Mouse (Mus musculus): ENCODE results near the gene Efcab2. TPM values are rescaled to one million over a fixed set of nuclear protein-coding genes. Genes with fewer than 3 reads are reported as not detected.
"Not testable (repeated sequence)": the region's sequence is repeated elsewhere in the genome, so short reads cannot be mapped to it uniquely, and the experiment has no call there.

Gene Efcab2
- total RNA-seq, 2 experiments from 2014 or later = 4.8 to 10.0 TPM

DNA sequence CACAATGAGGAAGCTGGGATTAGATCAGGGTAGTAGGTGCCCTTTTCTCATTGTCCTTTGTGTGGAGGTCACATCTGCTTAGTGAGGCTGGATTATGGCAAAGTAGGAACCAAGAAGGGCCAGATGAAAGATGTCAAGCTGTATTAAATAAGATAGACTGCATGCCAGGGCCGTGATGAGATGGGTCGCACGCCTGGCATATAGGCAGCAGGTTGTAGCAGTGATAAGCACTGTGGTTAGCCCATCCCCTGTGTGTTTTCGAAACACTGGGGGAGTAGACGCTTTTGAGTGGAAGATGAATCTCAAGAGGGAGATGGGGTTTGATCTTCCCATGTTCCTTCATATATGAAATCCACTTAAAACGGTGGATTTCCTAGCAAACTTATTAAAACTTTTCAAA lies 3.9 kb upstream of the Efcab2 start:
- no peak for DNase-seq

DNA sequence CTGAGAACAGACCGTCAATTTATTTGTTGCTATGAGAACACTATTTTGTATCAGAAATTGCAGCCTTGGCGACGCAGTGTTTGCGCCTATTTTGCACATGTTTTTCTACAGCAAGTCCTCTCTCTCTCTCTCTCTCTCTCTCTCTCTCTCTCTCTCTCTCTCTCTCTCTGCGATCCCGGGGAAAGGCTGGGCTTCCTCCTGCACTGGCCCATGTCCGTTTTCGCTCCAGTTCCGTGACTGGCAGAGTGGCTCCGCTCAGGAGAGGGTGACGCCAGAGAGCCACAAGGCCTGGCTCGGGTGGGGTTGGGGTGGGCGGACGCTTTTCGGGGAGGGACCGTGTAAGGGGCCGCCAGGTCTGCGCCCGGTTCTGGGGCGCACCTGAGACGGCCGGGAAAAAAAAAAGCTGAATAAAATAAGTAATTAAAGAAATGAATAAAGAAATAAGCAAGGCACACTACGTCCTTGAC lies 407 bp upstream of the Efcab2 start:
- peak; percentile 73 for DNase-seq

DNA sequence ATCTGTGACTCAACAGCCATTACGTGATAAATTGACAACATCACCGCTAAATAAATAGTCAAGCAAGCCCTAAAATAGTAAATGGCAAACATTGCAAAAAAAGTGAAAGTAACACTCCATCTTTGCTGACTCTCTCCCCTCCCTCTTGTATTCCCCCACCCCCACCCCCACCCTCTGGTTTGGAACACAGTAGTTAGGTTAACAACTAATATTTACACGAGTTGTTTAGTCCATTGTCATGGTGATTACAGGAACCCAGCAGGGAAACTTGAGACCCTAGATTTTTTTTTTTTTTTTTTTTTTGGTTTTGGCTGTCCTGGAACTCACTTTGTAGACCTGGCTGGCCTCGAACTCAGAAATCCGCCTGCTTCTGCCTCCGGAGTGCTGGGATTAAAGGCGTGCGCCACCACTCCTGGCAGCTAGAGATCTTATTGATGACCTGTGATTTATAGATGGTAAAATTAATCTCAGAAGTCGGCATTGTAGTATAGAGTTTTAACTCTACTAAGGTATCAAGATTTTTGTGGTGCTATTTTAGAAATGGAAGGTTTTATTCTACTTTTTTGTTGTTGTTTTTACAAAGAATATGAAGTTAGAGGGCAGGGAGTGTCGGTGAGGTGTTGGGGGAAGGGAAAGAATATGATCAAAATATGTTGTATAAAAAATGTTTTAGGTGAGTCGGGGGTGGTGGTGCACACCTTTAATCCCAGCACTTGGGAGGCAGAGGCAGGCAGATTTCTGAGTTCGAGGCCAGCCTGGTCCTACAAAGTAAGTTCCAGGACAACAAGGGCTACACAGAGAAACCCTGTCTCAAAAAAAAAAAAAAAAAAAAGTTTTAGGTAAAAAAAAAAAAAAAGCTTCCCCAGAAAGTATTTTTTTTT lies 1.1 kb downstream of the Efcab2 start:
- no peak for DNase-seq

DNA sequence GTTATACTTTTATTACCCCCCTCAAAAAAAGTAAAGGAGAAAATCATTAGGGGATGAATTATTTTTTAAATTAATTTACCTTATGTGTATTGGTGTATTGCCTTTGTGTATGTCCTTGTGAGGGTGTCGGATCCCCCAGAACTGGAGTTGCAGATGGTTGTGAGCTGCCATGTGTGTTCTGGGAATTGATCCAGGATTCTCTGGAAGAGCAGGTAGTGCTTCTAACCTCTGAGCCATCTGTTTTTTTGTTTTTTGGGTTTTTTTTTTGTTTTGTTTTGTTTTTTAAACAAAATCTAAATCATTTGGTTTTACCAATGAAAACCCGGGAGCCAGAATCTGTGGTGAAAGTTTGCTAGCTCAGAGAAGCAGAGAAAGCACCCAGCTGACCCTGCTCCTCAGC lies 1.8 kb downstream of the Efcab2 start:
- DNase-seq = no peak

DNA sequence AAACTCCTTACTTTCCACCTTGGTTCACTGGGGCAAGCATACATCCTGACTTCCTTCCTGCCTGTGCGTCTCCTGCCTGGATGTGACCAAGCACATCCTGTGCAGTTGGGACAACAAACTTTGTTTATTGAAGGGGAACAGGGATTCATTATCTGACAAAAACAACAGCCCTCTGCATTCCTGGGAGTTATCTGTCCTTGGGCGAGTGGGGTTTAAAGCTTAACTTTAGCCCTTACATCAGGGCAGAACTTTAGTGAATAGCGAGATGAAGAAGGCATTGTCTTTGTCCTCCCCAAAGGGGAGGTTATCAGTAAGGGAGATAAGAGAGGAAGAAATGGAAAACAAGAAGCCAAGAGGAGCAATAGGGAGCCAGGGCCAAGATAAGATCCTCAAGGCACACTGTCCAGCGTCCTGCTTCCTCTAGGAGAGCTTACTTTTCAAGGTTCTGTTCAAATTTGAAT lies 3.0 kb downstream of the Efcab2 start:
- DNase-seq = no peak

DNA sequence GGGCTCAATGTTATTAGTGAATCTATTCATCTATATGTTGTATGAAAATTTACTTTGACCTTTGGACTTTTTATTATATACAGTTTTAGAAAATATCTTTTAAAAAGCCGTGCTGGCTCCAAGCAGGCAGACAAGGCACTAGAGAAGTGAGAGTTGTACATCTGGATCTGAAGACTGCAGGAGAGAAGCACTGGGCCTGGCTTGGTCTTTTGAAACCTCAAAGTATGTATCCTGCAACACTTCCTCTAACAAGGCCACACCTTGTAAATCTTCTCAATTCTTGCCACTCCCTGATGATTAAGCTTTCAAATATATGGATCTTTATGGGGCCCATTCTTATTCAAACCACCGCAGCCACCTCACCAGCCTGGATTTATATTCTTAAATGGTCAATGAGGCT lies 7.5 kb downstream of the Efcab2 start:
- DNase-seq = not testable (repeated sequence)

DNA sequence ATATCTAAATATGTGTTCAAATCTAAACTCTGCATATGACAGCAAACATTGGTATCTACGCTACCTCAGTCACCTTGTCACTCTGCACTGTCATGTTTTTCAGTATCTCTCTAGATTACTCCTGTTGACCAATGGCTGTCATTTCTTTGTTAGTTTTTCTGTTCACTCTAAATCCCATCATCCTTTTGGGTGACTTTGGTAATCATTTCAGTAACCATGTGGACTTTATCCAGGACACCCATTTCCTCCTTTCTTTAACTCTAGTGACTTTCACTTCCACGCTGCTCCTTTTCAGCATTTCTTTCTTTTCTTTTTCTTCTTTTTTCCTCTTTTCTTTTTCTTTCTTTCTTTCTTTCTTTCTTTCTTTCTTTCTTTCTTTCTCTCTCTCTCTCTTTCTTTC lies 13.7 kb downstream of the Efcab2 start:
- no peak for DNase-seq

DNA sequence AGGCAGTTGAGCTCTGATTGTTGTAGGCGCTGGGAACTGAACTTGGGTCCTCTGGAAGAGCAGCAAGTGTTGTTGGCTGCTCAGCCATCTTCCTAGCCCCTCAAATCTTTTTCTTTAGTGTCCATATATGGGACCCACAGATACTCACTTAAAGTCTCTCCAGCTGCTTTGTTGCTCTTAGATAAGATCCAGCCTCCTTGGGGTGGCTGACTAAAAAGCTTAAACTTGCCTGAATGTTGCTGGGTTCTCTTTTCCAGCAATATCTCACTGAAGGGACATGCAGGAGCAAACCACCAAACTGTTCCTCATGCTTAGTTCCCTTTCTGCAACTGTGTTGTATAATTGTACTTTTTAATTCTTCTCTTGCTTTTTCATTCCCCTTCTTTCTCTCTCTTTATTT lies 17.8 kb downstream of the Efcab2 start:
- DNase-seq = no peak

DNA sequence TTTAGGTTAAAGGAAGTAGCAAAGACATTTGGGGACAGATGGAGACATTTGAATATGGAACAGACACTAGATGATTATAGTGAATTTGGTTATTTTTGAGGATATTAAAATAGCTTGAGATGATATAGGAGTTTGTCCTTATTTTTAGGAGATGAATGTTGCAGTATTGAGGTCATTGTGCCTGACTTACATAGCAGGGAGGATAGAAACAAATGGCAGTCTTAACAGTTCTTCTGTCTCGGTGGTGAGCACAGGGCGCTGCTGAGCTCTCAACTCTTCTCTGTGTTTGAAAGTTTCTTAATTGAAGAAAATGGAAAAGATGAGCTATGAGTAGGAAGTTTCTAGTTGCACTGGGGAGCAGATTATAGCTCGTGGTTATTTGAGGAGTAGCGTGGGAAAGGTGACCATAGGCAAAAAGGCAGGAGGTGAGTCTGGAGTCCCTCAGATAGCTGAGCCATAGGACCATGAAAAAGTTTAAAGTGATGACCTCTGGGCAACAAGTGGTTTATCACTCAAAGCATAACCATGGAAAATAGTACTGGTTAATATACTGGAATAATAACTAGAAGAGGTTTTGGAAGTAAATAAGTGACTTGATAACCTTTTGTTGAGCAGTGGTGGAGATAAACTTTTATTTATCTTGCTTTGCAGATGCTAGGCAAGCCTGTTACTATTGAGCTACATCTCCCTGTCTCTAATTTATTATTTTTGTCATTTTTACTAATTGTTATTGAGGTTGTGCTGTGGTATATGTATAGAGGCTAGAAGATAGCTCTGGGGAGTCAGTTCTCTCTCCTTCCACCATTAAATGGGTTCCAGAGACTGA lies 25.9 kb downstream of the Efcab2 start:
- no peak for DNase-seq

DNA sequence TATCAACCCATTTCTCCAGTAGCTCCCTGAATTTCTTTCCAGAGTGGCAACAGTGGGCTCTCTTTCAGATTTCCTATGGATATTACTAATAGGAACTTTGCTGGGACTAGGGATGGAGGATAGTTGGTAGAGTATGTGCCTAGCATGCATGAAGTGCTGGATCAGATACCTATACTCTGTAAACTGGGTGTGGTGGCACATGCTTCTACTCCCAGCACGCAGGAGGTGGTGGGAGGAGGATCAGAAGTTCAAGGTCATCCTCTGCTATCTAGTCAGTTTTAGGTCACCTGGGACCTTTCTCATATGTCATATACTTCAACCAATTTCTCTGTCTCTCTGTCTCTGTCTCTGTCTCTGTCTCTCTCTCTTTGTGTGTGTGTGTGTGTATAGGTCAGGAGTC lies 27.7 kb downstream of the Efcab2 start:
- no peak for DNase-seq

DNA sequence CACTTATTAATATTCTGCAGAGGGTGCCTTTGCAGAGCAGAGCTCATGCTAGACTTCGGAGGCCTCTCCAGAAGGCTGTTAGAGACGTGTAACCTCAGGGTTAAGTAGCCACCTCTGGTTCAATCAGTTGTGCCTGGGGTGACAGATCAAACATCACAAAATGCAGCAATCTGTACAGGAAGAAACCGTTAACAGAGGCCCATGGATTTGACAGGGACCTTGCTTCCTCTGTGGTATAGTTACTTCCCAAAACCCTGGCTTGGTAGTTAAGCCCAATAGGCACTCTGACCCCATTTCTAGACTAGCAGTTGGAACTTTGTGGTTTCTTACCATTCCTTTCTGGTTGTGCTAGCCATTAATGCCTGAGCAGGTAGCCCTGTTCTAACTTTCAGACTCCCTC lies 38.5 kb downstream of the Efcab2 start:
- no peak for DNase-seq

DNA sequence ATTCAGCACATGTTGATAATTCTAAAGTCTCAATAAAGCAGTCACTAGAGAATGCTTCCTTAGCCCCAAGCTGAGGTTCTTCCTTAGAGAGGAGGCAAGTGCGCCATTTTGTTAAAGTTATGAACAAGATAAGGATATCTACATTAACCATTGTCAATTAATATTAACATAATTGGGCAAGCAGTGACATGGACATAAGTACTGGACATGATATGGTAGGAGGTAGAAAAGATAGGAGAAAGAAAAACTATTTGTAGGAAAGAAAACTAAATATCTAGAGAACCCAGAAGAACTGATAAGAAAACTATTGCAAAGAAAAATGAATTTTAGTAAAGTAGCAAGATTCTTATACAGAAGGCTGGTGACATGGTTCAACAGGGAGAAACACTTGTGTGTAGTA lies 41.2 kb downstream of the Efcab2 start:
- no peak for DNase-seq

DNA sequence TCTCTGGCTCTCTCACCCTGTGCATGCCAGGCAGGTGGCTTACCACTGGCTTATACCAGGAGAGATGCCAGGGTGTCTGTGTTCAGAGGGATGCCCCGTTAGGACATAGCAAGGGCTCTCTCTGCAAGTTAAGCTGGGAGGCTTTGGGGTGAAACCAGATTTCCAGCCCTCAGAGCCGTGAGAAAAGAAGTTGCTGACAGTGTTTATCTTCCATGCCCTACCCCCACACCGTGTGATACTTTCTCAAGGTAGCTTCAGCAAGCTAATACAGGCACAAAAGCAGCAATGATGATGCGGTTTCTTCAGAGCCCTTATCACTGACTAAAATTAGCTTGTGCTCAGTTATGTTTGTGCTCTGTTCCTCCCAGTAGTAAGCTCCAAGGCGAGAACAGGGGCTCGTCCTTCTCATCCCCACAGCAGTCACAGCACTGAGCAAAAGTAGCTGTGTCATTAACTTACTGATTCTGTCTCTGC lies 42.4 kb downstream of the Efcab2 start:
- DNase-seq = no peak

DNA sequence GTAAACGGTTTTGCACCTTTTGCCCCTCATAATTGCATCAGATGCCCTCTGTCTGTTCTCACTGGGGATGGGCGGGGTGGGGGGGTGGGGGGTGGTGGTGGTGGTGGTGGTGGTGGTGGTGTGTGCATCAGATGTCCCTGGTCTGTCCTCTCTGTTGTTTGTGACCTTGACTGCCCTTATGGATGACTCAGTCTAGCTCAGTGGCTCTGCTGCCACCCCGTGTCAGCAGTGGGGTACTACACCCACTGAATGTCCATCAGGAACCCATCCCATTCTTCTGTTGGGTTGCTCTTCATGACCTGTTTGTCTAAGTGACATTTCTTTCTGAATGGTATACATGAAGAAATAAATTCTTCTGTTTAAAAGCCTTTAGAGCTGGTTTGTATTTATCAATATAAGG lies 43.3 kb downstream of the Efcab2 start:
- peak; percentile 77 for DNase-seq

DNA sequence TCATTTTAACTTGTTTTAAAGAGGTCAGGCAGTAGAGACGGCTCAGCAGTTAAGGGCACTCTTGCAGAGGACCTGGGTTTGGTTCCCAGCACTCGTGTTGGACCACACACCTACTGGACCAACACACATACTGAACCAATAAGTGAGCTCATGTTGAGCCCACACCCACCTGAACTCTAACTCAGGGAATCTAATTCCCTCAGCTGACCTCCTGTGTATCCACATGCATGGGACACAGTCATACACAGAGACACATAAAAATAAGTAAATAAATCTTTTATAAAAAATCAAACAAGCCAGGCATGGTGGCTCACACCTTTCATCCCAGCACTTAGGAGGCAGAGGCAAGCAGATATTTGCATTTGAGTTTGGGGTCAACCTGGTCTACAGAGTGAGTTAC lies 44.0 kb downstream of the Efcab2 start:
- no peak for DNase-seq

DNA sequence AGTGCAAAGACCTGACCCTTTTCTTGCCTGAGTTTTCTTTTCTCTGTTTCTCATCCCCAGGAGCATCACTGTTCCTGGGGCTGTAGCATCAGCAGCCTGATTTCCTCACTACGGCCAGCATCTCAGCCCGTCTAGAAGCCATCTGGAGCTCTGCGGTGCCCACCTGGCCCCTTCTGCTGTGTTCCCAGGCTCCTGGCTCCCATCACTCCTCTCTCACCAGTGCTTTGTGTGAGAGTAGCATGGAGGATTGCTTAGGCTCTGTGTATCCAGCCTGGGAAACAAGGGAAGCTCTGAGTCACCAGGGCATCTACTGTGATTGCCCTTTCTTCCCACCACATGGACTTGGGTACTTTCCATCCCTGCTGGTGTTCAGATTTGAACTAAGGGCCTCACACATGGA lies 48.2 kb downstream of the Efcab2 start:
- DNase-seq = no peak

DNA sequence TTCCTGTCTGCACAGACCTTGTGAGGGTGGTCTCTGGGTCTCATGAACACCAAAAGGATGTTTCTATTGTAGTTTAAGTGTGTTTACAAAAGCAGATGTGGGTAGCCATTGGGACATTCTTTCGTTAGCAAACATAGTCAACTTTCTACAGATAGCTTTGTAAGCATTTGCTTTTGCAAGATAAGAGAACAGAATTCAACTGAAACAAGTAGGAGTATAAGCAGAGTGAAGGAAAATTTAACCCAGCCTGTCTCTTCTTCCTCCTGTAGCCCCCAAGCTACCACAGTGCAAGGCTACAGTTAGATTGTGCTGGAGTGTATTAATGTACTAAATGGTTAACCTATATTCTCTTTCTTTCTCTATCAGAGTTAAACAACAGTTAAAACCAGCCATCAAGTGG lies 49.2 kb downstream of the Efcab2 start:
- DNase-seq = no peak

DNA sequence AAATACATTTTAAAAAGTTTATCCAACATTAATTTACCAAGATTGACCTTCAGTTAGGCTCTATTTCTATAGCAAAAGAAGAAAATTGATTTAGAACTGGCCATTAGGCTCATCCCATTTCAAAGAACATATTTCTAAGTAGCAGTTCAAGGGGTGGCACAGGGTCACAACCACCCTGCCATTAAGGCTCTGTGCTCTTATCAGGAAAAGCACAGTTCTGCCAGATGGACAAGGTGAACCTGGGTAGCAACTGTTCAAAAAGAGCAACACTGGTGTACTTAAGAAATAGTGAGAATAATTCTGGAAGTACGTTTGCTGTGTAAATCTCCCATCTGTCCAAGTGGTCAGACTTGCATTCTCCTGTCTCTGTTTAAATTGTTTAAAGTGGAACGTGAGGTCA lies 52.1 kb downstream of the Efcab2 start:
- no peak for DNase-seq

DNA sequence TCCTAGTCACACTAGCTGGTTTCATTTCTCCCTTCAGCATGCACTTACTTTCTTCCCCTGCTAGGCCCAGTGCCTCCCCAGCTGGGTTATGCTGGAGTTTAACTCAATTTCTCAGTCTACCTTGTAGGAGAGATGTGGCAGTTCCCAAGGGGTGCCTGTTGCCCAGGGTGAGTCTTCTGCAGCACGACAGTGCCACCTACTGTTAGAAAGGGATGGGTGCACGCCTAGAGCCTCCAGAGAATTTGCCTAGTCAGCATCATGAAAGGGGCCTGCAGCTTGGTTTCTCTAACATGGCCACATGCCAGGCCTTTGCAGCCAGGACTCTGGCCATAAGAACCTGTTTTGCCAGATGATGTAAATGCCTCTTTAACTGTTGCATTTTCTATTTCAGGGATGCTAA lies 57.8 kb downstream of the Efcab2 start:
- DNase-seq = peak; percentile 69

DNA sequence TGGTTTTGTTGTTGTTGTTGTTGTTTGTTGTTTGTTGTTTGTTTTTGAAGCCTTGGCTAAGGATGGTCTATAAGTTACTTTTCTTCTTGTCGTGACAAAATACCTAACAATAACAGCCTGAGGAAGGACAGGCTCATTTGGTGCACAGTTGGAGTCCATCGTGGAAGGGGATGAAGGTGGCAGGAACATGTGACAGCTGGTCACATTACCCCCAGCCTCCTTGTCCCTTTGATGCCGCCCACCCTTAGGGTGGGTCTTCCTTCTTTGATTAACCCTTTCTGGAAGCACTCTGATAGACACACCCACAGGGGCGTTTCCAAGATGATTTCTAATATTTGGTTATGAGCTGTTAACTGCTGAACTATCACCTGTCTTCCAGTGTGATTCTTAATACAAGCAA lies 58.3 kb downstream of the Efcab2 start:
- no peak for DNase-seq

DNA sequence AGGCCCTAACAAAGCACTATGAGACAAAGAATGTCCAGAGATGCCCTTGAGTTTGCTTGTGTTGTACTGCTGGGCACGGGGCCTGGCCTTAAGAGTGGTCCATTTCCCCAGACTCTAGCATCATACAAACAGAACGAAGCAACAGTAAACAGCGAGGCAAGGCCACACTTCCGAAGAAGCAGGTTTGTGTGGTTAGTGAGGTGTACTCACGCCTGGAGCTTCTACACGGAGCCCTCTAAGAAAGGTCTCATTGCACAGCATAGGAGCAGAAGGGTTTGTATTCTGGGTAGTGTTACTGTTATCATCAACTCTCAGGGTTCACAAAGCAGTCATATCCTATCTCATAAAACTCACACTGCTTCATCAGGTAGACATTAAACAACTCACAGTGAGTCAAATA lies 61.7 kb downstream of the Efcab2 start:
- no peak for DNase-seq

DNA sequence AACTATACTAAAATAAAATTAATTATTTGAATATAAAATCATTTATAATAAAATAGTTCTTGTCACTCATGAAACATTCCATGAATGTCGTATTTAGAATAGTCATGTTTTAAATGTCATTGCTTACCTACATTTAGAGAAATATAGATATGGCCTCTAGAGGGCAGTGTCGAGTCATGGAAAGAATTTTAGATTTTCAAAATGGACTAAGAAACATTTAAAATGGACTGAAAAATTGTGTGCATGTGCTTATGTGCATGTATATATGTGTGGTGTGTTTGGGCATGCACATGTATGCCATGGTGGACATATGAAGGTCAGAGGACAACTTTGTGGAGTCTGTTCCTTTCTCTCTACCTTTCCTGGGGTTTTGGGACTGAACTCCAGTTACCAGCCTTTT lies 62.4 kb downstream of the Efcab2 start:
- no peak for DNase-seq

DNA sequence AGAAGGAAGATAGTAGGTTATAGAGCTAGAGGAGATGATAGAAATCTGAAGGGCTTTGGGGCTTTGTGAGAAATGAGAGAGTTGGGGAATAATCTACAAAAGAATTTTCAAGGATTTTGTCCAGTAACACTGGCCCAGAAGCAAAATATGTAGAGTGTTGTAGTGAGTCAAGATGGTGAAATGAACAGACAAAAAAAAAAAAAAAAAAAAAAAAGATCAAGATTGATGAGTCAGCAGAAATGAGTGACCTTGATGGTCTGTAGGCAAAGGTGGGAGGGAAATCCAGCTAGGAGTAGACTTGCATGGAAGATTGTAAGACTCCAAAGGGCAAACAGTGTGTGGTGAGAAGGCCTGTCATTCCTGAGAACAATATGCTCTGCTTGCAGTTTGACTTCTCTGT lies 78.0 kb downstream of the Efcab2 start:
- DNase-seq = no peak
